Mouse (Mus musculus) liver, embryonic 15.5 days (tissue): ENCODE results near the gene Ppif. TPM values are rescaled to one million over a fixed set of nuclear protein-coding genes. Genes with fewer than 3 reads are reported as not detected.

Experiments used
- ATAC-seq: fragments of 200-750 bp; cut with Nextera tagmentation; 2 replicates; pipeline ENCODE4 v1.8.0; 2017; ENCODE audit warnings: moderate number of reproducible peaks, mild to moderate bottlenecking, moderate library complexity; ENCODE audit not compliant: insufficient read depth
- H3K27ac ChIP-seq: fragments of 300-500 bp; sonication (generic); replicated peaks from 2 replicates; pipeline ENCODE4 v1.5.1; 2015; ENCODE audit warnings: mild to moderate bottlenecking, inconsistent platforms
- H3K27me3 ChIP-seq: fragments of 300-500 bp; sonication (generic); 2 replicates; pipeline ENCODE4 v1.6.1; 2015; ENCODE audit warnings: mild to moderate bottlenecking, inconsistent platforms
- H3K36me3 ChIP-seq: fragments of 300-500 bp; sonication (generic); replicated peaks from 2 replicates; pipeline ENCODE4 v1.6.1; 2015; ENCODE audit warnings: moderate library complexity, mild to moderate bottlenecking, inconsistent platforms
- H3K4me1 ChIP-seq: fragments of 300-500 bp; sonication (generic); replicated peaks from 2 replicates; pipeline ENCODE4 v1.6.1; 2015; ENCODE audit warnings: inconsistent platforms
- H3K4me2 ChIP-seq: fragments of 300-500 bp; sonication (generic); 2 replicates; pipeline ENCODE4 v1.6.1; 2015; ENCODE audit warnings: moderate library complexity, mild to moderate bottlenecking, inconsistent platforms
- H3K4me3 ChIP-seq: fragments of 300-500 bp; sonication (generic); replicated peaks from 2 replicates; pipeline ENCODE4 v1.5.1; 2015; ENCODE audit warnings: mild to moderate bottlenecking, inconsistent platforms
- H3K9ac ChIP-seq: fragments of 300-500 bp; sonication (generic); 2 replicates; pipeline ENCODE4 v1.6.1; 2015; ENCODE audit warnings: moderate library complexity, mild to moderate bottlenecking, inconsistent platforms
- H3K9me3 ChIP-seq: fragments of 300-500 bp; sonication (generic); replicated peaks from 2 replicates; pipeline ENCODE4 v1.6.1; 2016; ENCODE audit warnings: inconsistent platforms
- WGBS: fragments of 180-500 bp; shearing (Covaris S2); methylation state at CpG from one replicate; pipeline ENCODE4 v1.1.7; 2015; ENCODE audit warnings: mixed read lengths; ENCODE audit not compliant: insufficient replicate concordance; 5-methylcytosine and 5-hydroxymethylcytosine counted together
- polyA plus RNA-seq: library from polyadenylated mRNA; unstranded; fragments of >200 nt; fragmentation: Nextera tagmentation; extraction: Ambion mirVana; gene quantifications from 2 replicates; pipeline ENCODE4 v1.2.1, GENCODE M21; 2015

Gene Ppif
- polyA plus RNA-seq, 1 experiment from 2014 or later = 26.8 TPM

GRCm38 (mm10) chr14:25749143-25749909 is 55.4 kb downstream of the Ppif start:
- no peak for ATAC-seq
- H3K27me3 ChIP-seq = no peaks in the 10 kb centered on the region
- no peak overlapping the region for H3K27ac ChIP-seq
- WGBS = 51% methylated on average over 13 of the region's 13 CpGs
- H3K9ac ChIP-seq = no peak overlapping the region
- peaks cover 32% of the 10 kb centered on the region for H3K4me1 ChIP-seq
- no peaks in the 10 kb centered on the region for H3K36me3 ChIP-seq
- H3K9me3 ChIP-seq = no peaks in the 10 kb centered on the region
- H3K4me3 ChIP-seq = no peak overlapping the region
- H3K4me2 ChIP-seq = no peak overlapping the region

Other genes starting within 250 kb of the Ppif start
- gene Zmiz1, start 235.0 kb upstream of the Ppif start, polyA plus RNA-seq = 4.3 and 4.9 TPM in 2 replicates
- gene Zcchc24, start 74.9 kb downstream of the Ppif start, polyA plus RNA-seq = 7.5 and 8.3 TPM in 2 replicates
- gene Anxa11, start 148.0 kb downstream of the Ppif start, polyA plus RNA-seq = 11.2 TPM in 2 replicates
- gene Plac9a, start 208.9 kb downstream of the Ppif start, polyA plus RNA-seq = 0.53 and 0.71 TPM in 2 replicates
- gene Tmem254a, start 233.5 kb downstream of the Ppif start, polyA plus RNA-seq = 1.7 and 2.3 TPM in 2 replicates
- 0.09 TPM in 1 of 2 replicates, not detected in the other for gene Cphx1, start 244.2 kb downstream of the Ppif start, polyA plus RNA-seq